Mouse (Mus musculus) liver, embryonic 14.5 days (tissue): Measurements from ENCODE around the gene Atp1a2.

Source experiments
- CTCF ChIP-seq: IDR thresholded peaks from 2 replicates; pipeline ENCODE4 v1.5.1; 2016; ENCODE audit warnings: antibody characterized with exemption, low read depth, control low read depth
- EP300 ChIP-seq: IDR thresholded peaks from 2 replicates; pipeline ENCODE4 v1.6.1; 2016; ENCODE audit warnings: antibody characterized with exemption, low read depth

DNA sequence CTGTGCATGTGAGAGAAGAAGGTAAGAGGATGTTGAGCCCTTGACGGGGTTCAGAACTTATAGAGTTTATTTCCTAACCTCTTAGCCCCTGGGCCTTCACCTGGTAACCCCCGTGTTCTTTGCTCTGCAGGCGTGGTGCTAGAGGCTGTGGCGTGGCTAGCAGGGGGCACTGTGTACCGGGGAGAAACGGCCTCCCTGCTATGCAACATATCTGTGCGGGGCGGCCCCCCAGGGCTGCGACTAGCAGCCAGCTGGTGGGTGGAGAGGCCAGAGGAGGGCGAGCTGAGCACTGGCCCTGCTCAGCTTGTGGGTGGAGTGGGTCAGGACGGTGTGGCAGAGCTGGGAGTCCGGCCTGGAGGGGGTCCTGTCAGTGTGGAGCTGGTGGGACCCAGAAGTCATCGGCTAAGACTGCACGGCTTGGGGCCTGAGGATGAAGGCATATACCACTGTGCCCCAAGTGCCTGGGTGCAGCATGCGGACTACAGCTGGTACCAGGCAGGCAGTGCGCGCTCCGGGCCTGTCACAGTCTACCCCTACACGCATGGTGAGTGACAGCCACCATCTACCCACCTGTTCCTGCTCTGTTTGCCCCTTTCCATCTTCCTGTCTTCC lies 20.7 kb upstream of the Atp1a2 start:
- TF ChIP-seq CTCF (no peak), EP300 (no peak)
